Mouse (Mus musculus): ENCODE results near the gene Ctdspl2.

GRCm38 (mm10) chr2:121956224-121957018, 620 bp downstream of the Ctdspl2 start:
- peak; percentile 75; the same call in 1 of the 2 replicates for TF ChIP-seq POLR2A (IDR thresholded peaks at IDR 0.05; ENCODE audit: extremely low read depth, insufficient read depth, low read length)
- TF ChIP-seq CTCF (IDR thresholded peaks at IDR 0.05; ENCODE audit: extremely low read depth, insufficient read depth, low read length): no peak

Measured in cortical plate, adult 2 months (tissue).